Mouse (Mus musculus): ENCODE results near the gene Eps8.
A peak's percentile ranks its signal among the peaks of the same experiment; 100 is the strongest.

The Eps8 gene

GRCm38 (mm10) chr6:137661583-137662365 lies 7.1 kb upstream of the Eps8 start:
- no peak for DNase-seq

DNA sequence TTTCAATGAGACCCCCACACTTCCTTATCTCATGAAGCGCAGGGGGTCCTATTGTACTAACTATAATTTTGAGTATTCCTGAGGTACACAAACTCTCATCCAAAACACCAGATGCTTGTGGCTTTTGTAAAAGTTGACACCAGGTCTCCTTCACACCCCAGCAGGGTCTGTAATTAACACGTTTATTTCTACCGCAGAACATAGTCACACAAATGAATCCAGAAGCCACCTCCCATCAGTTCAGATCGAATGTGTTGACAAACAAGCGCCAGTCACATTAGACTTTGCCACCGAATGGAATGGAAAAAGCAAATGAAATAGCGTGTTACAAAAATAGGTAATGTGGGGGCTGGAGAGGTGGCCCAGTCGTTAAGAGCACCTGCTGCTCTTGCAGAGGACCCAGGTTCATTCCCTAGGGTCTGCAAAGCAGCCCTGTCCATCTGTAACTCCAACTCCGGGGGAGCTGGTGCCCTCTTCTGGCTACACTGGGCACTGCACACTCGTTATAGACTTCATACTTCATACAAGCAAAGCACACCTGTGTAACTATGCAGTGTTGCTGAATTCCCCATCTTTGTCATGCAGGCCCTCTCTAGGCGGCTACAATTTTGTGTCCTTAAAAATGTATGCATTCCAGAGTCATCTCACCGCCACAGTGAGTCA lies 3.9 kb upstream of the Eps8 start:
- peak; percentile 5 to 9 for DNase-seq

GRCm38 (mm10) chr6:137657203-137657602 lies 2.5 kb upstream of the Eps8 start:
- DNase-seq = no peak

GRCm38 (mm10) chr6:137649528-137649927 lies 5.1 kb downstream of the Eps8 start:
- DNase-seq = no peak

DNA sequence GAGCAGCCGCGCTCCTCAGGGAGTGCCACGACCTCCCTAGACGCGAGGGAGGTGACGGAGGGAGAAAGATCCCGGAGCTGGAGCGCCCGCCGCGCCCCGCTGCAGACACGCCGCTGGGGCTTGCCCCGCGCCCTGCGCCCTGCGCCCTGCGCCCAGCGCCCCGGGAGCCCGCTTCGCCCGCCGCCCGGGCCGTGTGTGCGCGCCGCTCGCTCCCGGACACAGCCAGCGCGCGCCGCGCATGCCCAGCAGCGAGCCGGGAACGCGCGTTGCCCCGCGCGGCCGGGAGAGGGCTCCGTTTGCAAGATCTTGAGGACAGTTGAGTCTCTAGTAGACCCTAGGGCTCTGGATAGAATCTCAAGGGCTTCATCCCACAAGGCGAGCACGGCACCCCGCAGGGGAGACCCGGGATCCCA lies 5.6 kb downstream of the Eps8 start:
- peak; percentile 44 to 52 for DNase-seq

GRCm38 (mm10) chr6:137648110-137649067 lies 6.3 kb downstream of the Eps8 start:
- peak in 1 of 2 experiments; percentile 7 for DNase-seq

GRCm38 (mm10) chr6:137647646-137648045 lies 7.0 kb downstream of the Eps8 start:
- no peak for DNase-seq

DNA sequence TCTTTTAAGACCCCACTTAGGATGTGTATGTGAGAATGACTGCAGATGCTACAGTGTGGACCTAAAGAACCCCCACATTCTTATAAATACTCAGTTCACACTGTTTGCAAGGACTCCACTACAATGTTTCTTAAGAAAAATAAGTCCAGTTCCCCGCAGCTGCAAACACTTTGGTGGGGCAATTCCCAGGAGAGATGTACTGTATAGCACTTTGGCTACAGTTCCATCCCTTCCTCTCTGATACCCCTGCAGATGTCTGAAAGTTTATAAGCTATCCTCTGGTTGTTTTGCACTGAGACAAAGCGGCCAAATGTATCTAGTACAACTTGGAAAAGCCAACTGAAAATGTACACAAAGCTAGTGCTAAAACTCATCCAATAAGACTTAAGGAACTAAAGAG lies 8.0 kb downstream of the Eps8 start:
- DNase-seq = no peak

- DNase-seq = no peak
Observed at GRCm38 (mm10) chr6:137644893-137645292, 9.8 kb downstream of the Eps8 start.

DNA sequence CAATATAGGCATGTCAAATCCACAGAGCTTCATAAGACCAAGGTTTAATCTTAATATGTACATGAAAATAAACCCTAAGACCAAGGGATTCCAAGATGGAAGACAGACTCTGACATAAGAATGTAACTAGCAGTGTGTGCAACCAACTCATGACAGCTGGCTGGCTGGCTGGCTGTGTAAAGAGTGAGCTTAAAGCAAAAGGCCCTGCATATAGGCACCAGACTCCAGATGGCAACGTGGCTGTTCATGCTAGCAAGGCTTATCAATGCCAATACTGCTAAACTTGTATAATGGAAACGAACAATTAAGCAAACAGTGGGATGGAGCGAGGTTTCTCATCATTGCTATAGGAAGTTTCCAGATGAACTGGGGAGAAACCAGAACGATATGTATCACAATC lies 10.9 kb downstream of the Eps8 start:
- DNase-seq = no peak

GRCm38 (mm10) chr6:137641642-137642041 lies 13.0 kb downstream of the Eps8 start:
- no peak for DNase-seq

GRCm38 (mm10) chr6:137638834-137639567 lies 15.7 kb downstream of the Eps8 start:
- DNase-seq = no peak

DNA sequence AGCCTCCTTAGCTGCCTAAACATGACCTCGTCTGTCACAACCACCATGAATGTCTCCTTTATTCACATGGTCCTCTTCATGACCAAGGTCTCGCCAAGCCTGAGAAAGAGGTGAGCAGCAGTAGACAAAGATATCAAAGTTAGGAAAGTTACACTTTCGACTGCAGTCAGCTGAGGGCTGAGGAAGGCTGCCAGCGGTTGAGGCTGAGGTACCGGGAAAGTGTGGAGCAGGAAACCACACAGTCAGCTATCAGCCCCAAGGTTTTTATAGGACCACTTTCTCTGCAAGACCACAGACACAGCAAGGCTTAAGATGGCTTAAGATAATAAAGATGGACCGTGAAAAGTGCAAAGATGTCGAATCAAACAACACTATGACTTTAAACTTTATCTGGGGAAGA lies 17.2 kb downstream of the Eps8 start:
- DNase-seq = no peak

DNA sequence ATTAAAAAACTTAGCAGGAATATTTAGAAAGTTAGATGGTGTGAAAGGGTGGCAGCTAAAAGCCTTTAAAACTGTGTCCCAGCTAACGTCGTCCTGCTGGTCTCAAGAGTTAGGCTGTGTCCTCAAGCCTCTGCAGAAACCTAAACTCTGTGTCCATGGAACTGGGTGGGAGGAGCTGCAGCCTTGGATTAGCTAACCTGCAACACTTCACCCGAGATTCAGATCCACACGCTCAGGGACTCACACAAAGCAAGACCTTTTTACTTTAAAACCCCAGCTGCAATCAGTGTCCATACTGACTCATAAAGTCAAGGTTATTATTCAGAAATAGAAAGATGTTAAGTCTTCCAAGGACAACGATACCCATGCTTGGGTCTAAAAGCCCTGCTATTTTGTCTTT lies 18.5 kb downstream of the Eps8 start:
- no peak for DNase-seq

- DNase-seq = no peak
Observed at GRCm38 (mm10) chr6:137633626-137634025, 21.1 kb downstream of the Eps8 start.

GRCm38 (mm10) chr6:137633121-137633520 lies 21.6 kb downstream of the Eps8 start:
- no peak for DNase-seq

GRCm38 (mm10) chr6:137630387-137630786 lies 24.3 kb downstream of the Eps8 start:
- no peak for DNase-seq

GRCm38 (mm10) chr6:137629603-137630231 lies 25.0 kb downstream of the Eps8 start:
- DNase-seq = no peak

DNA sequence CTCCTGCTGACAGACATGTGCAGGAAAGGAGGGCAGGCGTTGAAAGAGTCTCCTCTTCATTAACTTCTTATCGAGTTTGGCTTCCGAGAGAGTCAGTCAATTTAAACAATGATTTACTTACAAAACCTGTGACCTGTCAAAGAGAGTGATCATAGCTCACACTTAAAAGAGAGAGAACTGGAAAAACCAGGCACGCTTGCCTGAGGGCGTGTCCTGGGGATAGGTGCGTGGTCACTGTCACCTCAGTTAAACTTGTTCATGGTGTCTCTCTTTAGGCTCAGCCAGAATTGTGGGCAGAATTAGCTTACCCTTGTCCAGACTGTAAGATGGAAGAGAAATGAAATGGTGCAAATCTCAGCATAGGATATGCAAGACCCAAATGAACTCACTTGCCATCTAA lies 26.0 kb downstream of the Eps8 start:
- DNase-seq = no peak

GRCm38 (mm10) chr6:137621021-137621420 lies 33.7 kb downstream of the Eps8 start:
- DNase-seq = no peak

- no peak for DNase-seq
Observed at GRCm38 (mm10) chr6:137613903-137614302, 40.8 kb downstream of the Eps8 start.

DNA sequence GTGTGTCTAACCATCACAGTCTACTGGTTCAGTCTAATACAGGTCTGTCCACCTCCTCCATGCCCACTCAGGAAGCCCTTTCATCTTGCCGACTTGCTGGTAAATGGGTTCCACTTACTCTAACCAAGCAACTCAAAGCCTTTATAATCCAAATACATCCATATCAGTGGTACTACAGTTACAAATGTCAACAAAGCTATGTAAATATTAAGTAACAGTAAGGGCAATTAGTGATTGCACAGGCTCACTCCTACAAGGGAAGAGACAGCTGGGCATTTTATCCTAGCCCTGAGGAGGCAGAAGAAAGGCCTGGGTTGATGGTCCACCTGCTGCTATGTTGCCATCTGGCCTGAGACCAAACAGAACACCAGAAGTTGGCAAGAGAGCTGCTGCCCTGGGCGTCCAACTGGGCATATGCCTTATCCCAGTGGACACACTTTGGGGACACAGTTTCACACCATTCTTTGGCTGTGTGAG lies 42.6 kb downstream of the Eps8 start:
- no peak for DNase-seq

Measured in thymus, postnatal 36 days (tissue).